Mouse (Mus musculus): ENCODE measurements at regions not wholly inside any gene's neighbourhood (a gene's known extent, or its start where the extent isn't known, plus 50 kb on each side); places are given as distances from the start of the nearest gene placed in this dataset.

DNA sequence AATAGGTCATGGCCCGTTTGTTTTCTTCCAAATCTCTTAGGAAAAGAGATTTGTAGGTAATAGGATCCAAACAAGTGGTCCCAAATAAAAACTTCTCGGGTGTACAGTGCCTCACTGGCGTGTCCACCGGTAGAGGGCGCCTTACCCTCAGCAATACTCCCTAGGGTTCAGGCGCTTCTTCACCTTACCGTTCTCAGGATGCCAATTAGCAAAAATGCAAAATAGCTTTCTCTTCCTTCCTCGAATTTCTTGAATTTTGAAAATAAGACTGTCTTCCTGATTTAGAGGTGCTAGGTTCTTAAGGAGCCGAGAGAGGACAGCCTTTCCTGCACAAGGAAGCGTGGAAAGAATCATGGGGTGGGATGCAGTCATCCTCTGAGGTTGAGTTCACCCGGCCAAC is 275.9 kb downstream of the Pmp22 start:
- Histone ChIP-seq H3K27me3 (ENCODE audit: control insufficient read depth, insufficient read depth, low read length) (no peaks in the 10 kb centered on the region), H3K4me3 (ENCODE audit: insufficient read depth, low read depth, low read length) (no peak overlapping the region), H3K9ac (ENCODE audit: low read depth, low read length) (no peak overlapping the region), H3K36me3 (ENCODE audit: control insufficient read depth, insufficient read depth, low read length) (no peaks in the 10 kb centered on the region), H3K27ac (replicated peaks; ENCODE audit: insufficient read depth, low read depth, low read length) (no peak overlapping the region), H3K4me1 (ENCODE audit: control insufficient read depth, insufficient read depth, low read length) (no peaks in the 10 kb centered on the region), H3K79me2 (ENCODE audit: control insufficient read depth, insufficient read depth, low read length) (no peaks in the 10 kb centered on the region)
- peak; percentile 32 for DNase-seq (ENCODE audit: extremely low read depth, low read depth, low spot score)
- WGBS = 15% methylated on average over 11 of the region's 11 CpGs
- TF ChIP-seq CTCF (IDR thresholded peaks at IDR 0.05; ENCODE audit: low read depth, low read length) (peak; percentile 95), POLR2A (IDR thresholded peaks at IDR 0.05; ENCODE audit: extremely low read depth, insufficient read depth, low read length) (no peak)

DNA sequence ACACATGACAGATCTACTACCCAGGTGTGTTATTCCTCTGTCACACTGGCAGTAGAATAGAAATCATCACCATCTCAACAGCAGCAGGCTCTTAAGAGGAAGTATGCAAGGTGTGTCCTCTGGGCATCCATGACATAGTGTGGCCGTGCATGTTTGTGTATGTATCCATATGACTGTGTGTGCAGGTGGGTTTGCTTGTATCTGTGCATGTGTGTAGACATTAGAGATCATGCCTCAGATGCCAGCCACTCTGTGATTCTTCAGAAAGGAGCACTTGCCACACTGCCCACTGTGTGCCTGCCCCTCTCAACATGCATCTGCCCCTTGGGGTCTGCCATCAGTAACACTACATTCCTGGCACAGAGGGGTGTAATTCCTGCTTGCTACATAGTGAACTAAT is 280.6 kb downstream of the Pmp22 start:
- WGBS = 97% methylated on average over 1 of the region's 1 CpGs
- no peak for DNase-seq (ENCODE audit: extremely low read depth, low read depth, low spot score)
- H3K27ac ChIP-seq (replicated peaks; ENCODE audit: insufficient read depth, low read depth, low read length) = no peak overlapping the region
- H3K36me3 ChIP-seq (ENCODE audit: control insufficient read depth, insufficient read depth, low read length) = no peaks in the 10 kb centered on the region
- no peak for TF ChIP-seq CTCF (IDR thresholded peaks at IDR 0.05; ENCODE audit: low read depth, low read length)
- no peak for TF ChIP-seq POLR2A (IDR thresholded peaks at IDR 0.05; ENCODE audit: extremely low read depth, insufficient read depth, low read length)
- no peak overlapping the region for H3K4me3 ChIP-seq (ENCODE audit: insufficient read depth, low read depth, low read length)
- no peaks in the 10 kb centered on the region; the same call in 1 of the 2 replicates for H3K27me3 ChIP-seq (ENCODE audit: control insufficient read depth, insufficient read depth, low read length)
- no peak overlapping the region for H3K9ac ChIP-seq (ENCODE audit: low read depth, low read length)
- no peaks in the 10 kb centered on the region for H3K4me1 ChIP-seq (ENCODE audit: control insufficient read depth, insufficient read depth, low read length)
- H3K79me2 ChIP-seq (ENCODE audit: control insufficient read depth, insufficient read depth, low read length) = no peaks in the 10 kb centered on the region

DNA sequence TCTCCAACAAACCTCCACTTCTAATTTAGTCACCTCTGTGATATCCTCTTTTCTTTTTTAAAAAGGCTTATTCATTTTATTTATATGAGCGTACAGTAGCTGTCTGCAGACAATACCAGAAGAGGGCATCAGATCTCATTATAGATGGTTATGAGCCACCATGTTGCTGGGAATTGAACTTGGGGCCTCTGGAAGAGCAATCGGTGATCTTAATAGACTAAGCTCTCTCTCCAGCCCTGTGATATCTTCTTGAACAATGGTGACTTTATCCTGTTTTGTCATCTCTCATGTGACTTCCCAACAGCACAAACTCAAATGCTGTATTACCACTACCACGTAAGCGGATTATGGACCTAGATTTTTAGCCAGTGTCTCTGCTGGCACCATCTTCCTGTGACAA is 282.1 kb downstream of the Pmp22 start:
- 98% methylated on average over 4 of the region's 4 CpGs for WGBS
- TF ChIP-seq POLR2A (IDR thresholded peaks at IDR 0.05; ENCODE audit: extremely low read depth, insufficient read depth, low read length) = no peak
- TF ChIP-seq CTCF (IDR thresholded peaks at IDR 0.05; ENCODE audit: low read depth, low read length) = no peak
- no peak for DNase-seq (ENCODE audit: extremely low read depth, low read depth, low spot score)
- Histone ChIP-seq H3K27me3 (ENCODE audit: control insufficient read depth, insufficient read depth, low read length) (no peaks in the 10 kb centered on the region; the same call in 1 of the 2 replicates), H3K79me2 (ENCODE audit: control insufficient read depth, insufficient read depth, low read length) (no peaks in the 10 kb centered on the region), H3K36me3 (ENCODE audit: control insufficient read depth, insufficient read depth, low read length) (no peaks in the 10 kb centered on the region), H3K4me1 (ENCODE audit: control insufficient read depth, insufficient read depth, low read length) (no peaks in the 10 kb centered on the region), H3K9ac (ENCODE audit: low read depth, low read length) (no peak overlapping the region), H3K27ac (replicated peaks; ENCODE audit: insufficient read depth, low read depth, low read length) (no peak overlapping the region), H3K4me3 (ENCODE audit: insufficient read depth, low read depth, low read length) (no peak overlapping the region)

DNA sequence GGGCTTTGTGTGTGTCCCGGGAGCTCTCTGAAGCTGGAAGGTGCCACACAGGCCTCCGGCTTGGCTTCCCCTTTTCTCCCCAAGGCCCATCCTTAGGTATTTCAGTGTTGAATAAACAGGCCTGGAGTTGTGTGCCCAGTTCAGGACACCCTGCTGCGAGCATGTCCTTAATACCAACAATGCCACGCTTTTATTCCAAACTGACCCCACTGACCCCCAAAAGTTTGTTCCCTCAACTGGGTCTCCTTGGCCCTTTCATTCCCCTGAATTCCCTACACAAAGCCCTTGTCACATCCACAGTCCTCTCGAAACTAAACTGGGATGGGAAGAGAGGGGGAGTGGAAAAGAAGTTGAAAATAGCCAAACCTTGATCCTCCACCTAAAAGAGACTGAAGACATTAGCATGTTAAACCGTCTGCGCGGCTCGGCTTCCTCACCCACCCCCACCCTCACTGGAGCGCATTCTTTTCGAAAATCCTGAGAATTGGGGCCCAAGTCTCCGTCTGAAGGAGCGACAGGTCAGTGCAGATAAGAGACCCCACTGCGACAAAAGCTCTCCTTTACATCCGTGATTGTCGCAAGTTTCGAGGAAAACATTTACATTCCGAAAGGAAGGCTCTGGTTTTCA is 283.7 kb downstream of the Pmp22 start:
- Histone ChIP-seq H3K9ac (ENCODE audit: low read depth, low read length) (no peak overlapping the region), H3K27me3 (ENCODE audit: control insufficient read depth, insufficient read depth, low read length) (no peaks in the 10 kb centered on the region; the same call in 1 of the 2 replicates), H3K27ac (replicated peaks; ENCODE audit: insufficient read depth, low read depth, low read length) (peak overlapping the region; percentile 51), H3K4me1 (ENCODE audit: control insufficient read depth, insufficient read depth, low read length) (no peaks in the 10 kb centered on the region), H3K79me2 (ENCODE audit: control insufficient read depth, insufficient read depth, low read length) (no peaks in the 10 kb centered on the region), H3K36me3 (ENCODE audit: control insufficient read depth, insufficient read depth, low read length) (no peaks in the 10 kb centered on the region), H3K4me3 (ENCODE audit: insufficient read depth, low read depth, low read length) (no peak overlapping the region)
- no peak for DNase-seq (ENCODE audit: extremely low read depth, low read depth, low spot score)
- TF ChIP-seq POLR2A (IDR thresholded peaks at IDR 0.05; ENCODE audit: extremely low read depth, insufficient read depth, low read length) = no peak
- TF ChIP-seq CTCF (IDR thresholded peaks at IDR 0.05; ENCODE audit: low read depth, low read length) = no peak
- 22% methylated on average over 18 of the region's 18 CpGs for WGBS

DNA sequence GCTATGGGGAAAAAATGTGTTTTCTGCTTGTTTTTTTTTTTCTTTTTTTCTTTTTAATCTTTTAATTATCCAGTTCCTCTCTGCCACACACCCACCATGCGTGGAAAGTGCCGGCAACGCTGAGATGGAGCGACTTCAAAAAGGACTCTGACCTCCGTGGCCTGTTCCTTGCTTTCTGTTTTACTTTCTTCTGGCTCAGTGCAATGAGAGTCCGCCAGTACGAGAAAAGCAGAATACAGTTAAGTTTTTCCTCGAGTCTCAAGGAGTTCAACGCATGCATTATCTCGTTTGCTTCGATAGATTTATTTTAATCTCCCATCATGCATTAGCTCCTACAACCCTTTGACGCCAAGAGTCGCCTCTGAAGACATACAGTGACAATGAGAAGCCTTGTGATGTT is 284.3 kb downstream of the Pmp22 start:
- 33% methylated on average over 13 of the region's 13 CpGs for WGBS
- Histone ChIP-seq H3K36me3 (ENCODE audit: control insufficient read depth, insufficient read depth, low read length) (no peaks in the 10 kb centered on the region), H3K9ac (ENCODE audit: low read depth, low read length) (no peak overlapping the region), H3K27ac (replicated peaks; ENCODE audit: insufficient read depth, low read depth, low read length) (no peak overlapping the region), H3K4me1 (ENCODE audit: control insufficient read depth, insufficient read depth, low read length) (no peaks in the 10 kb centered on the region), H3K4me3 (ENCODE audit: insufficient read depth, low read depth, low read length) (0 out of 2 replicates have a peak overlapping the region, but pooled peaks have one; percentile 8), H3K27me3 (ENCODE audit: control insufficient read depth, insufficient read depth, low read length) (no peaks in the 10 kb centered on the region; the same call in 1 of the 2 replicates), H3K79me2 (ENCODE audit: control insufficient read depth, insufficient read depth, low read length) (no peaks in the 10 kb centered on the region)
- DNase-seq (ENCODE audit: extremely low read depth, low read depth, low spot score) = peak; percentile 17
- TF ChIP-seq POLR2A (IDR thresholded peaks at IDR 0.05; ENCODE audit: extremely low read depth, insufficient read depth, low read length) (no peak), CTCF (IDR thresholded peaks at IDR 0.05; ENCODE audit: low read depth, low read length) (no peak)

DNA sequence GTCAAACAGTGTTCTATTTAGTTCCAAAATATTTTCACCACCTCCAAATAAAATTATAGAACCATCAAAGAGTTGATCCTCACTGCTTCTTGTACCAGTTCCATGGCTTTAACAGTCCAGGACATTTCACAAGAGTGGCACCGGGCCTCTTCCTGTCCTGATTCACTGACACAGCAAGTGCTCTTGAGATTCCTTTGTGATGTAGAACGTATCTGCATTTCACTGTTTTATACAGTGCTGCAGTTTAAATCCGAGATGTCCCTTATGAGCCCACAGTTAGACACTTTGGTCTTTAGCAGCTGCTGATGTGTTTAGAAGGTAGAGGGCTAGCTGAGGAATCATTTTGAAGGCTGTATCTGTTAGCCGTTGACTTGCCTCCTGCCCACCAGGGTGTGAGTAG is 284.8 kb downstream of the Pmp22 start:
- no peak for DNase-seq (ENCODE audit: extremely low read depth, low read depth, low spot score)
- no peaks in the 10 kb centered on the region for H3K79me2 ChIP-seq (ENCODE audit: control insufficient read depth, insufficient read depth, low read length)
- H3K36me3 ChIP-seq (ENCODE audit: control insufficient read depth, insufficient read depth, low read length) = no peaks in the 10 kb centered on the region
- H3K9ac ChIP-seq (ENCODE audit: low read depth, low read length) = no peak overlapping the region
- no peaks in the 10 kb centered on the region for H3K4me1 ChIP-seq (ENCODE audit: control insufficient read depth, insufficient read depth, low read length)
- WGBS = 89% methylated on average over 4 of the region's 4 CpGs
- no peak overlapping the region for H3K4me3 ChIP-seq (ENCODE audit: insufficient read depth, low read depth, low read length)
- TF ChIP-seq POLR2A (IDR thresholded peaks at IDR 0.05; ENCODE audit: extremely low read depth, insufficient read depth, low read length) (no peak), CTCF (IDR thresholded peaks at IDR 0.05; ENCODE audit: low read depth, low read length) (no peak)
- no peak overlapping the region for H3K27ac ChIP-seq (replicated peaks; ENCODE audit: insufficient read depth, low read depth, low read length)
- H3K27me3 ChIP-seq (ENCODE audit: control insufficient read depth, insufficient read depth, low read length) = no peaks in the 10 kb centered on the region; the same call in 1 of the 2 replicates
